In the genomic region with DNA sequence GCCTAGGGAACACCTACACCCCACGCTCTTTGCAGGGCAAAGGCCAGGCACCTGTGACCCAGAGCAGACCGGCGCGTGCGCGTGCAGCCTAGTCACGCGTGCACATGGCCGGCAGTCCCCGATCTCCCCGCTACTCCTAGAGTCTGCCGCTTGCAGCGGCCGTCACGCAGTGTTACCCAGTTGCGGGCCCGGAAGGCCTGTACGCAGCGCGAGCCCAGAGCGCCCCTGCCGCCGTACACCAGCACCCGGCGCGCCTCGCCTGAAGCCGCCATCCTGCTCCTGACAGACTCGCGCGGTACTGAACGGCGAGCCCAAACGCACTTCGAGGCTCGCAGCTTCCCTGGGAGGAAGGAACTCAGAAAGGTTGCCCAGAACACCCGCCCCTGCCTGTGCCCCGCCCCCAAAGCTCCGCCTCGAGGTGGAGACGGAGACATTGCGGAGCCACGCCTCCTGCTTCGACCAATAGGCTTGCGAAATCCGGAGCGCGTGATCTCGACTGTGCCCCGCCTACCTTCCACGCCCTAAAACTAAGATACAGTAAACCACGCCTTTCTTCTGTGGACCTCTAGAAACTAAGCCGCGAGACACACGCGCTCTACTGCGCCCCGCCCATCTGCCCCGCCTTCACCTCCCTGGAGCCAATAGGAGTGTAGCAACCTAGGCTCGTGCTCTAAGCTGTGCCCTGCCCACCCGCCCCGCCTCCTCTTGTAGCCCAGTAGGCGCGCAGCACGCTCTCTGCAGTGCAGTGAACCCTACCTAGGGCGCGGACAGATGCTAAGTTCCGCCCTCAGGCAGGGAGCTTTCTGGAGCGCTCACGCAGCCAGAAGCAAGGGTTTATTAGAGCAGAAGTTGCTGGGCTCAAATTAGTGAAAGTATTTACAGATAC, we compare ENCODE assay signal across 8 mouse cellular contexts. TPM values are rescaled to one million over a fixed set of nuclear protein-coding genes. Genes with fewer than 3 reads are reported as not detected.
DNase-seq lines count a peak whose midpoint lies in the region; ATAC-seq lines count a peak whose summit lies in the region.

A gene (minus strand): TSS at position 406 of the 886 bp plus-strand sequence.

- H3K36me3 ChIP-seq in forebrain, embryonic 14.5 days (ENCODE audit: control insufficient read depth, insufficient read depth, low read length): no peaks in the 10 kb centered on the region
- H3K36me3 ChIP-seq in neural tube, embryonic 15.5 days: no peaks in the 10 kb centered on the region

- peak; percentile 99 for ATAC-seq in forebrain, embryonic 14.5 days
- peak; percentile 99 for ATAC-seq in neural tube, embryonic 15.5 days (ENCODE audit: low FRiP score)

- WGBS in forebrain, embryonic 14.5 days: under 1% methylated on average over 70 of the region's 70 CpGs
- under 1% methylated on average over 70 of the region's 70 CpGs for WGBS in neural tube, embryonic 15.5 days

- H3K27ac ChIP-seq in forebrain, embryonic 14.5 days (ENCODE audit: low read depth, low read length): peak within 1 kb of the TSS; percentile 33; the same call in 1 of the 2 replicates
- H3K27ac ChIP-seq in neural tube, embryonic 15.5 days (replicated peaks): peak within 1 kb of the TSS; percentile 82

- H3K4me1 ChIP-seq in forebrain, embryonic 14.5 days (ENCODE audit: control insufficient read depth, insufficient read depth, low read length): peaks cover 12% of the 10 kb centered on the region; the same call in 1 of the 2 replicates
- H3K4me1 ChIP-seq in neural tube, embryonic 15.5 days: peaks cover 20% of the 10 kb centered on the region

- no peaks in the 10 kb centered on the region for H3K9me3 ChIP-seq in forebrain, embryonic 14.5 days (replicated peaks; ENCODE audit: control insufficient read depth, low read length)
- H3K9me3 ChIP-seq in neural tube, embryonic 15.5 days (replicated peaks): no peaks in the 10 kb centered on the region

- no peaks in the 10 kb centered on the region for H3K27me3 ChIP-seq in forebrain, embryonic 14.5 days (replicated peaks; ENCODE audit: control insufficient read depth, insufficient read depth, low read length)
- no peaks in the 10 kb centered on the region for H3K27me3 ChIP-seq in neural tube, embryonic 15.5 days (replicated peaks)

- intact Hi-C loops in heart, postnatal 14 days (cut with DNase I): loop anchor here (2.0 kb wide), 2 partner anchors 43 to 71 kb away; a partner anchor contains a TSS

- H3K4me3 ChIP-seq in forebrain, embryonic 14.5 days (ENCODE audit: low read depth, low read length): peak within 1 kb of the TSS; percentile 68
- peak within 1 kb of the TSS; percentile 77 for H3K4me3 ChIP-seq in neural tube, embryonic 15.5 days (replicated peaks)

- DNase-seq in ES-CJ7 (ENCODE audit: low read depth, low spot score): peak; percentile 100
- peak; percentile 92 for DNase-seq in cerebellum, adult 11 months
- DNase-seq in forebrain, embryonic 14.5 days (ENCODE audit: low spot score): peak; percentile 99
- DNase-seq in heart, postnatal 14 days: peak; percentile 95
- DNase-seq in layer of hippocampus, adult 11-12 months (ENCODE audit: low spot score): peak; percentile 96
- peak; percentile 97 to 98 for DNase-seq in lung, adult 18-20 months
- peak; percentile 96 for DNase-seq in testis, postnatal 14 days (ENCODE audit: low spot score)

- peak within 1 kb of the TSS; percentile 97 for H3K4me2 ChIP-seq in forebrain, embryonic 14.5 days (ENCODE audit: low read length)
- peak within 1 kb of the TSS; percentile 96 for H3K4me2 ChIP-seq in neural tube, embryonic 15.5 days

- H3K9ac ChIP-seq in forebrain, embryonic 14.5 days (ENCODE audit: low read length): peak within 1 kb of the TSS; percentile 76
- H3K9ac ChIP-seq in neural tube, embryonic 15.5 days (replicated peaks): peak within 1 kb of the TSS; percentile 63

RNA-seq across cellular contexts. Expression of the gene that starts here (rescaled TPM):
- polyA plus RNA-seq in forebrain, embryonic 14.5 days (2014; fragmentation: Nextera tagmentation; extraction: Ambion mirVana): 90.2 and 91.3 TPM in 2 replicates
- 10 to 100 TPM; 69.2 to 73.7 TPM for total RNA-seq in heart, postnatal 14 days (2021)
- polyA plus RNA-seq in neural tube, embryonic 15.5 days (2015; fragmentation: Nextera tagmentation; extraction: Ambion mirVana): 143 and 155 TPM in 2 replicates

Comparison
In these comparisons a context has a peak if more than half of its experiments do, and no peak if none do; other contexts are left out.
1. Peak in every context shown above with its lines: DNase-seq, ATAC-seq, H3K4me3 ChIP-seq and H3K27ac ChIP-seq.